Mouse (Mus musculus) midbrain, postnatal 0 days (tissue): Measurements from ENCODE around the gene Ppm1h. TPM values are rescaled to one million over a fixed set of nuclear protein-coding genes. Genes with fewer than 3 reads are reported as not detected.

ENCODE experiments used
- ATAC-seq: fragments of 200-750 bp; cut with Nextera tagmentation; 2 replicates; pipeline ENCODE4 v1.8.0; 2017; ENCODE audit warnings: moderate number of reproducible peaks, mild to moderate bottlenecking, moderate TSS enrichment, moderate library complexity; ENCODE audit not compliant: low FRiP score
- DNase-seq: peaks from one replicate; pipeline ENCODE4 v3.0.0-alpha.2; 2015; ENCODE audit warnings: low spot score
- H3K27ac ChIP-seq: fragments of 300-500 bp; sonication (generic); 2 replicates; pipeline ENCODE4 v1.5.1; 2014; ENCODE audit warnings: low read depth, mild to moderate bottlenecking, low read length, mixed read lengths
- H3K27me3 ChIP-seq: fragments of 300-500 bp; sonication (generic); 2 replicates; pipeline ENCODE4 v1.6.1; 2014; ENCODE audit warnings: low read length, control low read depth, mixed read lengths; ENCODE audit not compliant: insufficient read depth
- H3K36me3 ChIP-seq: fragments of 300-500 bp; sonication (generic); 2 replicates; pipeline ENCODE4 v1.6.1; 2014; ENCODE audit warnings: low read length, control low read depth, mixed read lengths; ENCODE audit not compliant: insufficient read depth
- H3K4me1 ChIP-seq: fragments of 300-500 bp; sonication (generic); 2 replicates; pipeline ENCODE4 v1.6.1; 2014; ENCODE audit warnings: mild to moderate bottlenecking, control low read depth, antibody characterized with exemption, low read length, mixed read lengths; ENCODE audit not compliant: insufficient read depth
- H3K4me2 ChIP-seq: fragments of 300-500 bp; sonication (generic); 2 replicates; pipeline ENCODE4 v1.6.1; 2014; ENCODE audit warnings: low read depth, mild to moderate bottlenecking, low read length, mixed read lengths; ENCODE audit not compliant: poor library complexity, severe bottlenecking
- H3K4me3 ChIP-seq: fragments of 300-500 bp; sonication (generic); 2 replicates; pipeline ENCODE4 v1.5.1; 2014; ENCODE audit warnings: low read depth, mild to moderate bottlenecking, low read length, moderate library complexity
- H3K9ac ChIP-seq: fragments of 300-500 bp; sonication (generic); replicated peaks from 2 replicates; pipeline ENCODE4 v1.6.1; 2014; ENCODE audit warnings: mild to moderate bottlenecking, low read length, moderate library complexity, mixed read lengths; ENCODE audit not compliant: poor library complexity, severe bottlenecking
- H3K9me3 ChIP-seq: fragments of 300-500 bp; sonication (generic); 2 replicates; pipeline ENCODE4 v1.6.1; 2016; ENCODE audit warnings: low read length, control low read depth
- CTCF ChIP-seq: IDR thresholded peaks from 2 replicates; pipeline ENCODE4 v1.5.1; 2016; ENCODE audit warnings: antibody characterized with exemption, mild to moderate bottlenecking
- WGBS: fragments of 180-500 bp; shearing (Covaris S2); extraction: QIAGEN DNeasy Blood & Tissue Kit; methylation state at CpG from one replicate; pipeline ENCODE4 v1.1.7; 2014; 5-methylcytosine and 5-hydroxymethylcytosine counted together
- polyA plus RNA-seq: library from polyadenylated mRNA; unstranded; fragments of >200 nt; fragmentation: Nextera tagmentation; extraction: Ambion mirVana; gene quantifications from 2 replicates; pipeline ENCODE4 v1.2.1, GENCODE M21; 2015
- total RNA-seq: library from RNA; depleted of rRNA; stranded (reverse); fragments of >200 nt; gene quantifications from 2 replicates; pipeline ENCODE4 v1.2.3, GENCODE M21; 2014

The Ppm1h gene
- total and polyA plus RNA-seq, 2 experiments from 2014 or later: 28.0 to 42.8 TPM

DNA sequence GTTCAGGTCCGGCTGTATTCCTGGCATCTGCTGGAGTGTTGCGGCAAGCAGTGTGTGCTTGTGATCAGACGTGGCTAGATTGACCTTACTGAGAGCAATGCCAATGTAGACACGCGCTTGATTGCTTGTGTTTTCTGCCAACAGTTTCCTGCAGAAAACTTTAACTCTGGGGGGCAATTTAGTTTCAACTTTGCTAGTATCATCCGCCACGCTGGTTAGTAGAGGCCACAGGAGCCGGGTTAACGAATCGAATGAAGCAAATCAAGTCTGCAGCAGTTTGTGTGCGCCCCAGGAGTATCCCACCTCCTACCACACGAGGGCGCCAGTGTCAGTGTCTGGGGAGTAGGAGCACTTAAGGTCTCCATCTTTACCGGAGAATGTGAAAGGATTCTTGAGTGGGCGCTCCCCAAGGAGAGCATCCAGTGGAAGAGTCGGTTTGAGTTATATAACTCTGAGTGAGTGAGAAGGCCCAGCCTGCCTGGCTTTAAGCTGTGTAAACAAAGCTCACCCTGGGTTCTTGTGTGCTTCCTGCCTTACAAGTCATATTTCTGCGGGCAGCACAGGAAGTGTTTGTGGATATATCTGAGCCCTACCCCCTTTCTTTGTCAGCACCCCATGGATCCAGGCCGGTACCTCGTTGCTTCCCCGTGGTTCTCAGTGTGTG is 115.8 kb downstream of the Ppm1h start:
- 29% methylated on average over 20 of the region's 20 CpGs for WGBS
- DNase-seq (peak; percentile 78), ATAC-seq (peak; percentile 44; the same call in 1 of the 2 replicates)
- no peak overlapping the region for H3K9ac ChIP-seq
- H3K4me2 ChIP-seq: no peak overlapping the region
- no peak overlapping the region for H3K4me3 ChIP-seq
- H3K27ac ChIP-seq: no peak overlapping the region
- TF ChIP-seq CTCF: peak; percentile 88
- no peaks in the 10 kb centered on the region for H3K9me3 ChIP-seq
- no peaks in the 10 kb centered on the region for H3K27me3 ChIP-seq
- H3K36me3 ChIP-seq: no peaks in the 10 kb centered on the region
- peaks cover 8% of the 10 kb centered on the region; the same call in 1 of the 2 replicates for H3K4me1 ChIP-seq

DNA sequence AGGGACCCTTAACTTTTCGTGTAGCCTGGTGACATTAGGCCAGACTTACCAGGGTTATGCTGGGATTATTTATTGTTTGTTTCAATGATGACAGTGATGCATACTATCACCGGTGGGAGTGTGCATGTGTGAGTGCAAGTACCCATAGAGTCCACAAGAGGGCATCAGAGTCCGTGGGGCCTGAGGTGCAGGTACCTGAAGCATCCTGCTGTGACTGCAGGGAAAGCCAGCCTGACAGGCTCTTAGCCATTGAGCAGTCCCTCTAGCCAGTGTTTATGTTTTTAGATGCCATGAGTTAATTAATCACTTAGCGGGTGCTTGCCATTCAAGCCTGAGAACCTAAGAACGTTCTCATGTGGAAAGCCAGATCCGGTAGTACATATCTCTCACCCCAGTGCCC is 119.4 kb downstream of the Ppm1h start:
- no peak for DNase-seq

DNA sequence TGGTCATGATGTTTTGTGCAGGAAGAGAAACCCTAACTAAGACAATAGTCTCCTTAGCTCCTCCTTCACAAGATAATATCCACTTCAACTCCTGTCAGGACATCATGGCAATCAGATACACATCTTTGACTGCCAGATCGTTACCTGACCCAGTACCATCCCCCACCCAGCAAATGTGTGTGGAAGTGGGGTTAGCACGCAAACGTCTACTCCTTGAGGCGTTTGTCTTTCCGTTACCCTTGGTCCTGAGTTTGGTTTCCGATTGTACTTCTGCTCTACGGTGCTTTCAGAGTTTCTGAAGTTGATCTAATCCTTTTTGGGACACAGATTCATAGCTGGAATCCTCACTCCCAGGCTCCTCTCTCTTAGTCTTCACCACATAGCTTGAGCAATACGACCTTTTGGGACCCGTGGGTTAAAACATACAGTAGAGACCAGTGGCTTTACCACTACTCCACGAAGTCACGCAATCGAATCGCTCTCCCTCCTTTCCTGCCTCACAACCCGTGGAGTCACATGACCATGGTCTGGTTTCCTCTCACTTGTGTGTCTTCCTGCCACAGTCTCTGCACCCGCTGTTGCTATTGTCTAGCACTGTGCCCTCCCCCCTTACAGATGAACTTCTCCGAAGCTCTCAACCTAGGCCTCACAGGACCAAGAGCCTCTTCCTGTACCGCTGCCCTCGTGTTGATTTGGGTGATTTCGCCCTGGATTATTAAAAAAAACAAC is 121.6 kb downstream of the Ppm1h start:
- Histone ChIP-seq H3K36me3 (no peaks in the 10 kb centered on the region), H3K9ac (no peak overlapping the region), H3K9me3 (no peaks in the 10 kb centered on the region), H3K4me3 (no peak overlapping the region), H3K27ac (no peak overlapping the region), H3K4me2 (no peak overlapping the region), H3K27me3 (no peaks in the 10 kb centered on the region), H3K4me1 (peaks cover 4% of the 10 kb centered on the region; the same call in 1 of the 2 replicates)
- TF ChIP-seq CTCF: no peak
- DNase-seq (no peak), ATAC-seq (no peak)
- 83% methylated on average over 19 of the region's 19 CpGs for WGBS

More for the DNA sequence above, 119.4 kb downstream of the Ppm1h start:
- no peaks in the 10 kb centered on the region for H3K36me3 ChIP-seq
- no peak overlapping the region for H3K27ac ChIP-seq
- H3K4me2 ChIP-seq: no peak overlapping the region
- no peaks in the 10 kb centered on the region for H3K9me3 ChIP-seq
- ATAC-seq: no peak
- H3K4me3 ChIP-seq: no peak overlapping the region
- TF ChIP-seq CTCF: peak; percentile 52
- peaks cover 4% of the 10 kb centered on the region; the same call in 1 of the 2 replicates for H3K4me1 ChIP-seq
- 88% methylated on average over 6 of the region's 6 CpGs for WGBS
- H3K27me3 ChIP-seq: no peaks in the 10 kb centered on the region
- no peak overlapping the region for H3K9ac ChIP-seq

DNA sequence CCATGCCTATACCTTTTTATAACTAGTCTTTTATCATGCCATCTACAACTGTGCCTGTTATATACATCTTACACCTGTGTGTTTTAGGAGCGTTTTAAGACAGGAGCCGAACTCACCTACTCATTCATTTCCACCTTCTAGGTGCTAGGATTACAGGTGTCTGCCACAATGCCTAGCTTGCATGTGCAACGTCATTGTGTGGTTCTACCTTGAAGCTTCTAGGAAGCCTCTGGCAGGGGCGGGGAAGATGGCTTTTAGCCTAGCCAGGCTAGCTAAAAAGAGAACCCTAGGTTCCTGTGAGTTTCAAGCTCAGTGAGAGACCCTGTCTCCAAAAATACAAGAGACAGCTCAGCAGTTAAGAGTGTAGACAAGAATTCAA is 122.2 kb downstream of the Ppm1h start:
- ATAC-seq: no peak
- H3K4me3 ChIP-seq: no peak overlapping the region

DNA sequence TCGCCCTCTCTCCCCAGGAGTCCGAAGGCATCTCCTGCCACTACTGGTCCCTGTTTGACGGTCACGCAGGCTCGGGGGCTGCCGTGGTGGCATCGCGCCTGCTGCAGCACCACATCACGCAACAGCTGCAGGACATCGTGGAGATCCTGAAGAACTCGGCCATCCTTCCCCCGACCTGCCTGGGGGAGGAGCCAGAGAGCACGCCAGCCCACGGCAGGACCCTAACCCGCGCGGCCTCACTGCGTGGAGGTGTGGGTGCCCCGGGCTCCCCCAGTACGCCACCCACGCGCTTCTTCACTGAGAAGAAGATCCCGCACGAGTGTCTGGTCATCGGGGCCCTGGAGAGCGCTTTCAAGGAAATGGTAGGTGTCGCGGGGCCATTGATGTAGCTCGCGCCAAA is 123.7 kb downstream of the Ppm1h start:
- WGBS: 38% methylated on average over 30 of the region's 30 CpGs
- H3K9me3 ChIP-seq: no peaks in the 10 kb centered on the region
- H3K27me3 ChIP-seq: no peaks in the 10 kb centered on the region
- H3K4me1 ChIP-seq: peaks cover 4% of the 10 kb centered on the region; the same call in 1 of the 2 replicates
- no peak overlapping the region for H3K9ac ChIP-seq
- TF ChIP-seq CTCF: peak; percentile 36
- H3K36me3 ChIP-seq: no peaks in the 10 kb centered on the region
- H3K4me2 ChIP-seq: peak overlapping the region; percentile 35
- no peak for DNase-seq
- H3K27ac ChIP-seq: no peak overlapping the region
- H3K4me3 ChIP-seq: 0 out of 2 replicates have a peak overlapping the region, but pooled peaks have one; percentile 2
- ATAC-seq: no peak

More for the DNA sequence above, 122.2 kb downstream of the Ppm1h start:
- DNase-seq: no peak
- Histone ChIP-seq H3K36me3 (no peaks in the 10 kb centered on the region), H3K4me1 (peaks cover 4% of the 10 kb centered on the region; the same call in 1 of the 2 replicates), H3K9ac (no peak overlapping the region), H3K27me3 (no peaks in the 10 kb centered on the region), H3K4me2 (no peak overlapping the region), H3K9me3 (no peaks in the 10 kb centered on the region), H3K27ac (no peak overlapping the region)
- 94% methylated on average over 4 of the region's 4 CpGs for WGBS
- TF ChIP-seq CTCF: no peak

DNA sequence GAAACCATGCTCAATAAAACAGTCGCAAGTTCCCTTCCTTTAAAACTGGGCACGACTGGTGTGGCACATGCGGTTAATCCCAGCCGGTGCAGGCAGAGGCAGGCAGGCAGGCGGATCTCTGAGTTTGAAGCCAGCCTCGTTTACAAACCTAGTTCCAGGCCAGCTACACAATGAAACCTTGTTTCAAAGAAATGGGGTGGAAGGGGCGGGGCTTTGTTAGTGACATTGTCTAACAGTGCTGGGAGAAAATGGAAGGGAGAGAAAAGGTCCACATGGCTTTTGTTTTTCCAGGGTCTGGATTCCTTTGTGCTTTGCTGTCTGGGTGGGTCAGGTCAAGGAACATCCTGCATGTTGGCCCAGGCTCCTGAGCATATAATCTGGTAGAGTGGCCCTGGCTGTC is 124.3 kb downstream of the Ppm1h start:
- no peaks in the 10 kb centered on the region for H3K36me3 ChIP-seq
- no peak overlapping the region for H3K4me3 ChIP-seq
- ATAC-seq (no peak), DNase-seq (no peak)
- no peaks in the 10 kb centered on the region for H3K27me3 ChIP-seq
- H3K4me2 ChIP-seq: no peak overlapping the region
- peaks cover 4% of the 10 kb centered on the region; the same call in 1 of the 2 replicates for H3K4me1 ChIP-seq
- TF ChIP-seq CTCF: no peak
- 58% methylated on average over 7 of the region's 7 CpGs for WGBS
- H3K27ac ChIP-seq: no peak overlapping the region
- H3K9ac ChIP-seq: no peak overlapping the region
- H3K9me3 ChIP-seq: no peaks in the 10 kb centered on the region
